Comparison of ENCODE assay signal across 19 mouse cellular contexts in genomic region chr14:32999511-32999910, GRCm38 (mm10). TPM values are rescaled to one million over a fixed set of nuclear protein-coding genes. Genes with fewer than 3 reads are reported as not detected.
A peak's percentile ranks its signal among the peaks of the same experiment; 100 is the strongest.
DNase-seq lines count a peak whose midpoint lies in the region; ATAC-seq lines count a peak whose summit lies in the region.
"Had no signal": no experiment of that assay in that cellular context is flagged by ENCODE, and none has a peak within 500 bp of the region (broad histone marks: within the 10 kb centered on the region; RNA-seq: fewer than 3 reads in every experiment).

No protein-coding gene starts in this region.

- ATAC-seq in forebrain, embryonic 12.5 days (ENCODE audit: low FRiP score): peak; percentile 27; the same call in 1 of the 2 replicates
- ATAC-seq in hindbrain, embryonic 14.5 days (ENCODE audit: low FRiP score): 0 out of 2 replicates have a peak, but pooled peaks have one; percentile 14
- no peak for ATAC-seq in neural tube, embryonic 12.5 days (ENCODE audit: low FRiP score, low read depth)
- ATAC-seq: activated CD4-positive, CD25-positive, alpha-beta regulatory T cell, adult 4 months; intestine, embryonic 16.5 days; Patski had no signal

- no peaks in the 10 kb centered on the region for H3K9me3 ChIP-seq in embryonic facial prominence, embryonic 10.5 days
- no peaks in the 10 kb centered on the region for H3K9me3 ChIP-seq in forebrain, embryonic 12.5 days
- no peaks in the 10 kb centered on the region; the same call in 1 of the 2 replicates for H3K9me3 ChIP-seq in hindbrain, embryonic 14.5 days (ENCODE audit: control insufficient read depth, low read length)
- H3K9me3 ChIP-seq in neural tube, embryonic 12.5 days: no peaks in the 10 kb centered on the region
- H3K9me3 ChIP-seq: heart, embryonic 12.5 days; limb, embryonic 13.5 days; liver, embryonic 15.5 days; megakaryocyte, embryonic 14.5 days had no signal

- H3K4me2 ChIP-seq in forebrain, embryonic 12.5 days: peak overlapping the region; percentile 10; the same call in 1 of the 2 replicates
- no peak overlapping the region for H3K4me2 ChIP-seq in hindbrain, embryonic 14.5 days (replicated peaks)
- peak overlapping the region; percentile 34; the same call in 1 of the 2 replicates for H3K4me2 ChIP-seq in neural tube, embryonic 12.5 days (replicated peaks)
- H3K4me2 ChIP-seq: heart, embryonic 12.5 days; limb, embryonic 13.5 days; liver, embryonic 15.5 days had no signal

- peak overlapping the region; percentile 35; the same call in 1 of the 2 replicates for H3K27ac ChIP-seq in embryonic facial prominence, embryonic 10.5 days (replicated peaks)
- no peak overlapping the region for H3K27ac ChIP-seq in forebrain, embryonic 12.5 days
- H3K27ac ChIP-seq in hindbrain, embryonic 14.5 days: no peak overlapping the region
- H3K27ac ChIP-seq in neural tube, embryonic 12.5 days: no peak overlapping the region
- H3K27ac ChIP-seq: limb, embryonic 13.5 days; liver, embryonic 15.5 days had no signal

- peaks cover 29% of the 10 kb centered on the region for H3K4me1 ChIP-seq in embryonic facial prominence, embryonic 10.5 days
- H3K4me1 ChIP-seq in forebrain, embryonic 12.5 days: peaks cover 34% of the 10 kb centered on the region
- peaks cover 20% of the 10 kb centered on the region for H3K4me1 ChIP-seq in hindbrain, embryonic 14.5 days (replicated peaks; ENCODE audit: control insufficient read depth, insufficient read depth, low read length)
- H3K4me1 ChIP-seq in neural tube, embryonic 12.5 days: peaks cover 19% of the 10 kb centered on the region; the same call in 1 of the 2 replicates
- H3K4me1 ChIP-seq: liver, embryonic 15.5 days; megakaryocyte, embryonic 14.5 days had no signal

- no peak overlapping the region for H3K4me3 ChIP-seq in embryonic facial prominence, embryonic 10.5 days
- H3K4me3 ChIP-seq in forebrain, embryonic 12.5 days (replicated peaks): no peak overlapping the region
- H3K4me3 ChIP-seq in hindbrain, embryonic 14.5 days (replicated peaks; ENCODE audit: low read length): no peak overlapping the region
- H3K4me3 ChIP-seq in neural tube, embryonic 12.5 days: no peak overlapping the region; the same call in 1 of the 2 replicates
- H3K4me3 ChIP-seq: heart, embryonic 12.5 days; limb, embryonic 13.5 days; liver, embryonic 15.5 days; megakaryocyte, embryonic 14.5 days had no signal

- no peak overlapping the region for H3K9ac ChIP-seq in forebrain, embryonic 12.5 days
- H3K9ac ChIP-seq in hindbrain, embryonic 14.5 days: no peak overlapping the region
- H3K9ac ChIP-seq in neural tube, embryonic 12.5 days: 0 out of 2 replicates have a peak overlapping the region, but pooled peaks have one; percentile 26
- H3K9ac ChIP-seq: heart, embryonic 12.5 days; limb, embryonic 13.5 days; liver, embryonic 15.5 days had no signal

- WGBS in embryonic facial prominence, embryonic 10.5 days: 22% methylated on average over 10 of the region's 10 CpGs
- WGBS in forebrain, embryonic 12.5 days: 22% methylated on average over 10 of the region's 10 CpGs
- 21% methylated on average over 10 of the region's 10 CpGs for WGBS in hindbrain, embryonic 14.5 days
- 22% methylated on average over 10 of the region's 10 CpGs for WGBS in neural tube, embryonic 12.5 days

- 0 out of 2 replicates have a peak, but pooled peaks cover 4% of the 10 kb centered on the region for H3K27me3 ChIP-seq in embryonic facial prominence, embryonic 10.5 days (replicated peaks; ENCODE audit: low read depth, poor library complexity, severe bottlenecking)
- no peaks in the 10 kb centered on the region for H3K27me3 ChIP-seq in forebrain, embryonic 12.5 days
- H3K27me3 ChIP-seq in hindbrain, embryonic 14.5 days (ENCODE audit: control insufficient read depth, insufficient read depth, low read length): no peaks in the 10 kb centered on the region
- no peaks in the 10 kb centered on the region for H3K27me3 ChIP-seq in neural tube, embryonic 12.5 days (replicated peaks)
- H3K27me3 ChIP-seq: heart, embryonic 12.5 days; limb, embryonic 13.5 days; liver, embryonic 15.5 days; megakaryocyte, embryonic 14.5 days had no signal

- intact Hi-C loops in heart, postnatal 36 days (cut with DNase I): no loop called here

- no peaks in the 10 kb centered on the region for H3K36me3 ChIP-seq in embryonic facial prominence, embryonic 10.5 days (replicated peaks)
- H3K36me3 ChIP-seq in forebrain, embryonic 12.5 days (replicated peaks): no peaks in the 10 kb centered on the region
- H3K36me3 ChIP-seq in hindbrain, embryonic 14.5 days (replicated peaks; ENCODE audit: control insufficient read depth, insufficient read depth): no peaks in the 10 kb centered on the region
- H3K36me3 ChIP-seq in neural tube, embryonic 12.5 days: no peaks in the 10 kb centered on the region
- H3K36me3 ChIP-seq: heart, embryonic 12.5 days; limb, embryonic 13.5 days; liver, embryonic 15.5 days had no signal

- DNase-seq in embryonic facial prominence, embryonic 10.5 days (ENCODE audit: low spot score): no peak
- DNase-seq in hindbrain, embryonic 14.5 days (ENCODE audit: low spot score): no peak
- no peak for DNase-seq in spleen, postnatal 36 days (ENCODE audit: low spot score in 2 of 2)
- no peak for DNase-seq in thymus, adult 18-20 months
- DNase-seq in heart, postnatal 36 days: no peak
- DNase-seq: adrenal gland, postnatal 14 days; cerebellum, adult 2 months; kidney, postnatal 36 days; layer of hippocampus, adult 9-11 months; lung, postnatal 10 days had no signal

RNA-seq across cellular contexts. Expression of gene Lrrc18, which starts 8.3 kb away (rescaled TPM):
- polyA plus RNA-seq in embryonic facial prominence, embryonic 10.5 days (2016; fragmentation: Nextera tagmentation; extraction: Ambion mirVana): 0.54 and 0.62 TPM in 2 replicates
- 0.29 and 0.33 TPM in 2 replicates for polyA plus RNA-seq in forebrain, embryonic 12.5 days (2016; fragmentation: Nextera tagmentation; extraction: Ambion mirVana)
- polyA plus RNA-seq in hindbrain, embryonic 14.5 days (2014; fragmentation: Nextera tagmentation; extraction: Ambion mirVana): 0.22 and 0.48 TPM in 2 replicates
- polyA plus RNA-seq in neural tube, embryonic 12.5 days (2016; fragmentation: Nextera tagmentation; extraction: Ambion mirVana): 0.16 and 0.43 TPM in 2 replicates
- total RNA-seq in heart, postnatal 36 days (2021): under 1 TPM; 0.35 to 0.36 TPM
- polyA plus RNA-seq: Patski had no signal
